Mouse (Mus musculus) heart, postnatal 36 days (tissue): ENCODE measurements around the gene Itsn1. TPM values are rescaled to one million over a fixed set of nuclear protein-coding genes. Genes with fewer than 3 reads are reported as not detected.

Source experiments
- DNase-seq, 2 experiments: peaks; one replicate each; pipeline ENCODE4 v3.0.0; 2021 to 2022
- intact Hi-C: fragments of 180-260 bp; cut with DNase I; formaldehyde crosslinking; loops from one replicate; pipeline ENCODE4 v1.15.1; 2025
- total RNA-seq, 2 experiments: library from RNA; stranded (reverse); gene quantifications; 2 replicates each; pipeline ENCODE4 v1.2.3; 2021

The Itsn1 gene
- total RNA-seq, 2 experiments from 2014 or later, result 44.0 to 44.7 TPM

- peak; percentile 86 to 87 for DNase-seq
- intact Hi-C loops, result loop anchor here (5.0 kb wide), 1 partner anchor 371 kb away; the partner anchor contains the start of gene Smim11
Measured at GRCm38 (mm10) chr16:91931078-91932013, 202.3 kb downstream of the Itsn1 start.

- no peak for DNase-seq
- intact Hi-C loops, result loop anchor here (5.0 kb wide), 1 partner anchor 370 kb away; the partner anchor contains the start of gene Smim11
Measured at GRCm38 (mm10) chr16:91932082-91932690, 203.1 kb downstream of the Itsn1 start.

- intact Hi-C loops, result loop anchor here (5.0 kb wide), 1 partner anchor 369 kb away; the partner anchor contains the start of gene Smim11
- no peak for DNase-seq
Measured at GRCm38 (mm10) chr16:91932843-91933518, 203.9 kb downstream of the Itsn1 start.

DNA sequence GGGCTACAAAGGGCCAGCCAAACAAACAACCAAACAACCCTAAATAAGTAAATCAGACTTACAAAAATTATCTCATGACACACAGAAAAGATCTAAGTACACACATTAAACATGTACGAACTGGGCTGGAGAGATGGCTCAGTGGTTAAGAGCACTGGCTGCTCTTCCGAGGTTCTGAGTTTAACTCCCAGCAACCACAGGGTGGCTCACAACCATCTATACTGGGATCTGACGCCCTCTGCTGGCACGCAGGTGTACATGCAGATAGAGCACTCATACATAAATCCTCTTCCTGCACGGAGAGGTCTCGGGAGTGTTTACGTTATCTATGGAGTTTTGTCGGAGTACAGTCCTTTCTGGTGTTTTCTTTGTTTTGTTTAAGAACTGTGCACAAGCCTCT lies 206.0 kb downstream of the Itsn1 start:
- DNase-seq, result peak; percentile 46 to 64
- intact Hi-C loops, result loop anchor here (2.0 to 5.0 kb wide), 4 partner anchors 124 to 522 kb away; partner anchors contain the start of genes Gm49711, Mrps6 and Slc5a3

- DNase-seq, result no peak
- intact Hi-C loops, result loop anchor here (1.0 to 5.0 kb wide), 5 partner anchors 123 to 522 kb away; partner anchors contain the start of genes Gm49711, Mrps6 and Slc5a3
Measured at GRCm38 (mm10) chr16:91935726-91936125, 206.6 kb downstream of the Itsn1 start.

- DNase-seq, result peak; percentile 84 to 93
- intact Hi-C loops, result loop anchor here (1.0 to 5.0 kb wide), 4 partner anchors 166 to 521 kb away; no protein-coding TSS in a partner anchor
Measured at GRCm38 (mm10) chr16:91936340-91937030, 207.4 kb downstream of the Itsn1 start.

DNA sequence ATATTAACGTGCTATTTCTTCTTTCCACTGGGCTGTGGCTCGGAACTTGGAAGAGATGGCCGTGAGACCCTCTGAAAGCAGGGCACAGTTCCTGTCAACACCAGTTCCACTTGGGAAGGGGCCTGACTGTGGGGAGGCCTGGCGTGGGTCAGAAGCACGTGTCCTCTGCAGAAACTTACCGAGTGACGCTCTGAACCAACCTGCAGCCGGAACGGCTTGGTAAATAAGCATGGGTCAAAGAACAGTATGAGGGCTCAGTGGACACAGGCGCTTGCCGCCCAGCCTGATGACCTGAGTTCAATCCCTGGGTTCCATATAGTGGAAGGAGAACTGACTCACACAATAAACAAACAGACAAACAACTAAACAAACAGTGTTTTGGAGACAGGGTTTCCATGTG lies 208.2 kb downstream of the Itsn1 start:
- DNase-seq, result no peak
- intact Hi-C loops, result loop anchor here (5.0 kb wide), 3 partner anchors 165 to 520 kb away; no protein-coding TSS in a partner anchor

GRCm38 (mm10) chr16:91938141-91938540 lies 209.1 kb downstream of the Itsn1 start:
- DNase-seq, result no peak
- intact Hi-C loops, result loop anchor here (5.0 kb wide), 3 partner anchors 164 to 519 kb away; no protein-coding TSS in a partner anchor

DNA sequence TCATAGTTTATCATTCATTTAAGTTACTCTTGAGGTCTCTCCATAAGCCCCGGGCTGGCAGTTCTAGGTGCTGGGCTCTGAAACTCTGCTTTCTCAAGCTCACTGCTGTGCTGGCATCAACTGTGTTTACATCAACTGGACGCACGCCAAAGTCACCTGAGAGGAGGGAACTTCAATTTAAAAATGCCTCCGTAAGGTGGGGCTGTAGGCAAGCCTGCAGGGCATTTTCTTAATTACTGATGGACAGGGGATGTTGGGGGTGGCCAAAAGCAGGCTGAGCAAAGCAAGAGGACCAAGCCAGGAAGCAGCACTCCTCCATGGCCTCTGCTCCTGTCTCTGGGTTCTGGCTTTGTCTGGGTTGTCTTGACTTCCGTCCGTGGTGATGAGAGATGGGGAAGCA lies 211.6 kb downstream of the Itsn1 start:
- intact Hi-C loops, result no loop called here

GRCm38 (mm10) chr16:91942201-91942600 lies 213.1 kb downstream of the Itsn1 start:
- no peak for DNase-seq
- intact Hi-C loops, result no loop called here

More for the DNA sequence above, 211.6 kb downstream of the Itsn1 start:
- no peak for DNase-seq

- intact Hi-C loops, result no loop called here
- DNase-seq, result no peak
Measured at GRCm38 (mm10) chr16:91946261-91946660, 217.2 kb downstream of the Itsn1 start.

DNA sequence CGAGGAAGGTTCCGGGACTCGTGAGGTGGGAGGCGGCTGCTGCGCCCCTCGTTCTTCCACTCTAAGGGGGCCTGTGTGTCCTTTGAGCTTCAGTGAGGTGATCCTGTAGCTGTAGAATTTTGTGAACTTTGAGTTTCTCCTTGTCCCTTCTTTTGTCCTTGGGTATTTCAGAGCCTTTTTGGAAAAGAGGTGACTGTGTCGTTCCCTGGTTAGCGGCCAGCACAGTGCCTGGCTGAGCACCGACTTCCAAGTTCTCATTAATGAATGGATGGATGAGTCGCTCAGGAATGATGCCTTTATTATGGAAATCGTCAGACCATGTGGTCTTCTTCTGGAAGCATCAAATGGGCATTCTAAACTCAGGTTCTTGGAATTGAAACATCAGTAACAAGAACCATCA lies 218.0 kb downstream of the Itsn1 start:
- intact Hi-C loops, result no loop called here
- no peak for DNase-seq

GRCm38 (mm10) chr16:91953967-91954366 lies 224.9 kb downstream of the Itsn1 start:
- intact Hi-C loops, result no loop called here
- DNase-seq, result no peak

- no peak for DNase-seq
- intact Hi-C loops, result no loop called here
Measured at GRCm38 (mm10) chr16:91954766-91955165, 225.7 kb downstream of the Itsn1 start.

GRCm38 (mm10) chr16:91962204-91962893 lies 233.3 kb downstream of the Itsn1 start:
- intact Hi-C loops, result no loop called here
- DNase-seq, result no peak

- intact Hi-C loops, result no loop called here
Measured at GRCm38 (mm10) chr16:91962894-91963555, 233.9 kb downstream of the Itsn1 start.

DNA sequence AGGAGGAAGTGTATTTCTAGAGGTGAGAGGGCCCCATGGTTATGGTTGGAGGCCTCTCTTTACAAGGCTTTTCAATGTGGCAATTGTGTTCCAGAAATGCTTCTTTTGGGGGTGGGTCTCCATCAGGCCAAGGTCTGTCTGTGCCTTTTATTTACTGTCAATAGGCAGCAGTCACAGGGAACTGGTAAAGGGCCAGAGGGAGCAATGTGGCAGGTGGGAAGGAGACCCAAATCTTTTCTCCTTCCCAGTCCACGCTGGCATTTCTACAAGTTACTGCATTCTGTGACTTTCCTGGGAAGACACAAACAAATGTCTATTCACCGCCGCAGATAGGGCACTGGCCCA lies 234.4 kb downstream of the Itsn1 start:
- intact Hi-C loops, result no loop called here
- DNase-seq, result no peak

More at GRCm38 (mm10) chr16:91962894-91963555, 233.9 kb downstream of the Itsn1 start:
- no peak for DNase-seq

- DNase-seq, result no peak
- intact Hi-C loops, result no loop called here
Measured at GRCm38 (mm10) chr16:91964308-91965178, 235.5 kb downstream of the Itsn1 start.
